Mouse (Mus musculus): ENCODE results near the gene Guk1. TPM values are rescaled to one million over a fixed set of nuclear protein-coding genes. Genes with fewer than 3 reads are reported as not detected.
A peak's percentile ranks its signal among the peaks of the same experiment; 100 is the strongest.

Guk1 gene
- polyA plus RNA-seq, 1 experiment from 2014 or later: 124 TPM

DNA sequence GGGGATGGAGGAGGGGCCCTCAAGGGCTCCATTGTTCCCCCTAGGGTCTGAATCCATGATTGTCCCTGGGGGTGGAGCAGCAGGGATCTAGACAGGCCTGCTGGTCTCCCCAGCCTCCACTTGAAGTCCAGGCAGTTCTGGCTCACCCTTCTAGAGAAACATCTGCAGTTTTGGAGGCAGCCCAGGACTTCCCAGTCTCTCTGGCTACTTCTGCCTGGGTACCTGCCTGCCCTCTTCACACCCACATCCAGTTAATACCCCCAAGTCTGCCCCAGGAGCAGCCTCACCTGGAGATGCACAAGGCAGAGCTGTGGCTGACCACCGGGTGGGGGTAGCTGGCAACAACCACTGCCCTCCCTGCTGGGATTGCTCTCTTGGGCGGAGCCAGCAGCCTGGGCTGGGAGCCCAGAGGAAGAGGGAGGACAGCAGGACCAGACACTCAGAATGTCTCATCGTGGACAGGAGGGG, 9.1 kb downstream of the Guk1 start, which contains the start of gene Gjc2:
TSS of gene Gjc2 (minus strand) at position 350 of the 468 bp plus-strand sequence.
- Histone ChIP-seq H3K27ac (no peak within 1 kb of the TSS), H3K36me3 (peaks cover 48% of the 10 kb centered on the region), H3K9me3 (no peaks in the 10 kb centered on the region), H3K4me3 (no peak within 1 kb of the TSS), H3K4me2 (no peak within 1 kb of the TSS), H3K9ac (no peak within 1 kb of the TSS), H3K27me3 (peaks cover 23% of the 10 kb centered on the region), H3K4me1 (peaks cover 3% of the 10 kb centered on the region)
- 51% methylated on average over 3 of the region's 3 CpGs for WGBS
- no peak for ATAC-seq (ENCODE audit: insufficient number of reproducible peaks, low FRiP score, low TSS enrichment, low read depth)

DNA sequence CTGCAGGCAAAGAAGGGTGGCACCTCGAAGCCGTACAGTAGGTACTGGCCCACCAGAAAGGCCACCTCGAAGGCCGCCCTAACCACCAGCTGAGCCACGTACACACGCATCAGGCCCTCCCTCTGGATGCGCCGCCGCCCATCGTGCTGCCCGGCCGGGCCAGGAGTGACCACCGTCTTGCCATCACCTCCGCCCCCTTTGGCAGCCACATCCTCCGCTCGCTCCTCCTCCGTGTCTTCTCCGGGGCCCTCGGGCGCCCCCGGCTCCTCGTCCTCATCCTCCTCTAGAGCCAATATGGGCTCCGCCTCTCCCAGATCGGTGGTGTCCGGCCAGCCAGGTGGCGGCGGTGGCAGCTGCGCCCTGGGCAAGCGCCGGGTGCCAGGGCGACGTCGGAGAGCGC, 15.1 kb downstream of the Guk1 start:
- no peak overlapping the region for H3K27ac ChIP-seq
- no peak overlapping the region for H3K9ac ChIP-seq
- peak overlapping the region; percentile 30; the same call in 1 of the 2 replicates for H3K4me2 ChIP-seq
- ATAC-seq (ENCODE audit: insufficient number of reproducible peaks, low FRiP score, low TSS enrichment, low read depth): no peak
- H3K36me3 ChIP-seq: no peaks in the 10 kb centered on the region
- peaks cover 12% of the 10 kb centered on the region for H3K4me1 ChIP-seq
- no peaks in the 10 kb centered on the region for H3K9me3 ChIP-seq
- WGBS: 7% methylated on average over 34 of the region's 34 CpGs
- peaks cover 68% of the 10 kb centered on the region for H3K27me3 ChIP-seq
- H3K4me3 ChIP-seq: peak overlapping the region; percentile 27

DNA sequence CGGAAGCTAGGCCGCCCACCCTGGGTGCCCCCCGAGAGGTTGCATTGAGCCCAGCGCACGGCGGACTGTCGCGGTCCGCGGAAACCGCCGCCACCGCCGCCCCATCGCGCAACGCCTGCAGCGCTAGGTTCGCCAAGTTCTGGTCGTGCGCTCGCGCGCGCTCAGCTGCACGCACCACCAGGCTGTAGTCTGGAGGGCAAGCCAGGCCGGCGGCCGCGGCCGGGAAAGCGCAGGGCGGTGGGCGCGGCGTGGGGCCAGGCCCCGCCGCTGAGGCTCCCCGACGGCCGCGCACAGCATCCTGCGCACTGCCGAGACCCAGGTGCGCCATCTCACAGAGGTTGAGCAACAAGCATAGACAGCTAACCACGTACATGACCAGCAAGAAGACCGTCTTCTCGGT, 15.5 kb downstream of the Guk1 start:
- Histone ChIP-seq H3K4me3 (peak overlapping the region; percentile 27), H3K9ac (no peak overlapping the region; the same call in 1 of the 2 replicates), H3K4me2 (peak overlapping the region; percentile 30), H3K4me1 (peaks cover 12% of the 10 kb centered on the region), H3K27me3 (peaks cover 68% of the 10 kb centered on the region), H3K36me3 (no peaks in the 10 kb centered on the region), H3K27ac (no peak overlapping the region), H3K9me3 (no peaks in the 10 kb centered on the region)
- 3% methylated on average over 48 of the region's 48 CpGs for WGBS
- ATAC-seq (ENCODE audit: insufficient number of reproducible peaks, low FRiP score, low TSS enrichment, low read depth): no peak

DNA sequence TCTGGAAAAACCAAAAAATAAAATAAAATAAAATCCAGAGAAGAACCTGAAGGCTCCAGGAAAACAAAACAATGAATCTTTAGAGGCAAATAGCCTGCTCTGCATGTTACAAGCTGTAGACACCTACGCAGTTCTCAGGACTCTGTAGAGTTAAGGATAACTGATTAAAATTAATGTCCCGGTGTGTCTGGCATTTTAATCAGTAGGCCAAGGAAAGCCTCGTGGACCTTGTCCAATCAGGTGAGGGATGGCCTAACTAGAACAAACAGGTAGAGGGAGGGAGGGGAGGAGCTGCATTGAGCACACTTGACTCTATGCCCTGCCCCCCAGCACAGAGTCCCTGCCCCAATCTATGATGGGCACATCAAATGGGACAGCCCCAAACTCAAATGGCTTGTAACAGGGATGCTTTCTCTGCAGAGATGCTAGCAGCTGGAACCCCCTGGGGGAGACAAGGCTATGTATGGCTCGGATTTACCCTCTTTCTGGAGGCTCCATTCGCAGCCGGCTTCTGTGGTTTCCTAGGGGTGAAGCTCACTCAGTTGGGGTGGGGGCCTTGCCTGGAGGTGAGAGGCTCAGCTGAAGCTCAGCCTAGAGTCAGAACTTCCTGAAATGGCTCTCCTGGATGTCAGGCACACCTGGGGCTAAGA, 17.7 kb downstream of the Guk1 start:
- WGBS: 55% methylated on average over 6 of the region's 6 CpGs
- H3K36me3 ChIP-seq: no peaks in the 10 kb centered on the region
- no peak overlapping the region for H3K4me3 ChIP-seq
- no peaks in the 10 kb centered on the region for H3K9me3 ChIP-seq
- H3K9ac ChIP-seq: no peak overlapping the region
- no peak overlapping the region for H3K4me2 ChIP-seq
- peaks cover 12% of the 10 kb centered on the region for H3K4me1 ChIP-seq
- peaks cover 59% of the 10 kb centered on the region for H3K27me3 ChIP-seq
- ATAC-seq (ENCODE audit: insufficient number of reproducible peaks, low FRiP score, low TSS enrichment, low read depth): no peak; the same call in 1 of the 2 replicates
- H3K27ac ChIP-seq: no peak overlapping the region

DNA sequence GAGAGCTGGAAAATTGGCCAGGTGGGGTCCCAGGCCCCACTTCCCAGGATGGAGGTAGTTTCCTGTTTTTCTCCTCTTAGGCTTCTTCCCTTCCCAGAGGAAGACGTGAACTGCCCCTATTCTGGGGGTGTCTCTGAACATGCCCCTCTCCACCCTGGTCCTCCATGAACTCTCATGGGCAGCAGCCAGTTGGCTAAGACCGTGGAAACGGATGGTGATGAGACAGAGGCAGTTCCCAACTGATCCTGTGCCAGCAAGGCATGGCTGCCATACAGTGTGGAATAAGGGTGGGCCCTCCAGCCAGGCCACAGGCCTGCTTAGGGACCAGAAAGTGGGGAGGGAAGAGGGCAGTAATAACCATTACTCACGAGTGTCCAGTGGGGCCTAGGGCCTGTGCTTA, 21.5 kb downstream of the Guk1 start:
- no peak for ATAC-seq (ENCODE audit: insufficient number of reproducible peaks, low FRiP score, low TSS enrichment, low read depth)
- no peak overlapping the region for H3K4me2 ChIP-seq
- H3K9me3 ChIP-seq: no peaks in the 10 kb centered on the region
- H3K36me3 ChIP-seq: no peaks in the 10 kb centered on the region
- WGBS: 70% methylated on average over 4 of the region's 4 CpGs
- H3K4me3 ChIP-seq: no peak overlapping the region
- H3K27me3 ChIP-seq: peaks cover 22% of the 10 kb centered on the region
- H3K27ac ChIP-seq: no peak overlapping the region
- H3K9ac ChIP-seq: no peak overlapping the region
- no peaks in the 10 kb centered on the region for H3K4me1 ChIP-seq

DNA sequence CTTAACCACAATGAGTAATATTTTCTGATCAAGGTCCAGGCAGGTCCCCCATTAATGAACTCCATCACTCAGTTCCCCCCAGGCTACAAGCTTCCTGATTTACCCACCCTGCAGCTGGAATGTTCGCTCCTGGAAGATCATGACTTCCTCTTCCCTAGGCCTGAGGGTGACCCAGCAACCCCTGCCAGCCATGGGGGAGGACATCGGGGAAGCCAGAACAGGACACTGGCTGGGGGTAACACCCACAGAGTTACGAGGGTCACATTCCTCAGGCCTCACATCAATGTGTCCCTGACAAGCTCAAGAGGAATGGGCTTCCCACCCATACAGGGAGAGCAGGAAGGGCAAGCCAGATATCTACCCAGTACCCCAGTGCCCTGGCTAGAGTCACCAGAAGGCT, 22.2 kb downstream of the Guk1 start:
- no peaks in the 10 kb centered on the region for H3K4me1 ChIP-seq
- WGBS: 47% methylated on average over 3 of the region's 3 CpGs
- no peak overlapping the region for H3K4me2 ChIP-seq
- H3K4me3 ChIP-seq: no peak overlapping the region
- no peak overlapping the region for H3K9ac ChIP-seq
- H3K27ac ChIP-seq: no peak overlapping the region
- no peak for ATAC-seq (ENCODE audit: insufficient number of reproducible peaks, low FRiP score, low TSS enrichment, low read depth)
- H3K36me3 ChIP-seq: no peaks in the 10 kb centered on the region
- no peaks in the 10 kb centered on the region for H3K9me3 ChIP-seq
- peaks cover 14% of the 10 kb centered on the region for H3K27me3 ChIP-seq

DNA sequence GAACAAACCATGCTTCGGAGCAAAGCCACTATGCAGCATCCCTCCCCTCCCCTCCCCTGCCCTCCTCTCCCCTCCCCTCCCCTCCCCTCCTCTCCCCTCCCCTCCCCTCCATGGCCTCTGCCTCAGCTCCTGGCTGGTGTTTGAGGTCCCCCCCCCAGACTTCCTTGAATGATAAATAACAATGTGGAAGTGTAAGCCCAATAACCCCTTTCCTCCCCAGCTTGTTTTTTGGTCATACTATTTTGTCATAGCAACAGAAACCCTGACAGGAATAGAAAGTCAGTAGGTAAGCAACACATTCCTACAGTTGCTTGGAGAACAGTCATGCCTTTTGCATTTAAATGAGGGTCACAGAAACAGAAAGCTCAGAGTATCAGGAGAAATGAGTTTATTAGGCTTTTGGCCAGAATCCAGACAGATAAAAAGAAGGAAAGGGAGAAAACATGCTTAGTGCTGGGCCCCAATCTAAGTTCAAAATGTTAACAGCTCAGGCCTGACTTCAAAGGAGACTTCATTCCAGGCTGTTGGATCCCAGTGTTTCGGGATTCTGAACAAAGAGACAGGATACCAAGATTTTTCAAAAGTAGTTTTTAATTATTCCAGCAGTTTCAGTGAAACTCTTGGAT, 26.3 kb downstream of the Guk1 start:
- Histone ChIP-seq H3K4me3 (no peak overlapping the region), H3K4me2 (no peak overlapping the region), H3K9ac (no peak overlapping the region), H3K9me3 (no peaks in the 10 kb centered on the region), H3K27me3 (no peaks in the 10 kb centered on the region), H3K4me1 (peaks cover 9% of the 10 kb centered on the region), H3K36me3 (no peaks in the 10 kb centered on the region), H3K27ac (no peak overlapping the region)
- WGBS: 60% methylated on average over 2 of the region's 2 CpGs
- ATAC-seq (ENCODE audit: insufficient number of reproducible peaks, low FRiP score, low TSS enrichment, low read depth): no peak

DNA sequence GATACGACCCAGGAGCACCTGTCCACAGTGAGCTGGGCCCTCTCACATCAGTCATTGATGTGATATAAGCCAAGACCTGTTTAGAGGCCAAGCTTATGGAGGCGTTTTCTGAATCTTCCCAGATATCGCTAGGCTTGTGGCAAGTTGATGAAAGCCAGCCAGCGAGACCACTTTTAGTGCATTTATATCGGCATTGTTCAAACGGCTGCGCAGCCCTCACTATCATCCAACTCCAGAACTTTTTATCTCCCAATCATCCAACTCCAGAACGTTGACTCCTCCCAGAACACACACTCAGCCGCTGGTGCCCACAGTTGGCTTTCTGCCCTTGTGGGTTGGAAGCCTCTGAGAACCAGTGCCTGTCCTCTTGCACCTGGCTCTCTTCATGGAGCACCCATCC, 27.6 kb downstream of the Guk1 start:
- H3K36me3 ChIP-seq: no peaks in the 10 kb centered on the region
- 86% methylated on average over 9 of the region's 9 CpGs for WGBS
- no peak overlapping the region for H3K4me3 ChIP-seq
- peak overlapping the region; percentile 99; the same call in 1 of the 2 replicates for H3K27ac ChIP-seq
- ATAC-seq (ENCODE audit: insufficient number of reproducible peaks, low FRiP score, low TSS enrichment, low read depth): no peak
- H3K9me3 ChIP-seq: no peaks in the 10 kb centered on the region
- H3K4me1 ChIP-seq: peaks cover 9% of the 10 kb centered on the region
- peak overlapping the region; percentile 68; the same call in 1 of the 2 replicates for H3K4me2 ChIP-seq
- H3K9ac ChIP-seq: no peak overlapping the region
- H3K27me3 ChIP-seq: no peaks in the 10 kb centered on the region

DNA sequence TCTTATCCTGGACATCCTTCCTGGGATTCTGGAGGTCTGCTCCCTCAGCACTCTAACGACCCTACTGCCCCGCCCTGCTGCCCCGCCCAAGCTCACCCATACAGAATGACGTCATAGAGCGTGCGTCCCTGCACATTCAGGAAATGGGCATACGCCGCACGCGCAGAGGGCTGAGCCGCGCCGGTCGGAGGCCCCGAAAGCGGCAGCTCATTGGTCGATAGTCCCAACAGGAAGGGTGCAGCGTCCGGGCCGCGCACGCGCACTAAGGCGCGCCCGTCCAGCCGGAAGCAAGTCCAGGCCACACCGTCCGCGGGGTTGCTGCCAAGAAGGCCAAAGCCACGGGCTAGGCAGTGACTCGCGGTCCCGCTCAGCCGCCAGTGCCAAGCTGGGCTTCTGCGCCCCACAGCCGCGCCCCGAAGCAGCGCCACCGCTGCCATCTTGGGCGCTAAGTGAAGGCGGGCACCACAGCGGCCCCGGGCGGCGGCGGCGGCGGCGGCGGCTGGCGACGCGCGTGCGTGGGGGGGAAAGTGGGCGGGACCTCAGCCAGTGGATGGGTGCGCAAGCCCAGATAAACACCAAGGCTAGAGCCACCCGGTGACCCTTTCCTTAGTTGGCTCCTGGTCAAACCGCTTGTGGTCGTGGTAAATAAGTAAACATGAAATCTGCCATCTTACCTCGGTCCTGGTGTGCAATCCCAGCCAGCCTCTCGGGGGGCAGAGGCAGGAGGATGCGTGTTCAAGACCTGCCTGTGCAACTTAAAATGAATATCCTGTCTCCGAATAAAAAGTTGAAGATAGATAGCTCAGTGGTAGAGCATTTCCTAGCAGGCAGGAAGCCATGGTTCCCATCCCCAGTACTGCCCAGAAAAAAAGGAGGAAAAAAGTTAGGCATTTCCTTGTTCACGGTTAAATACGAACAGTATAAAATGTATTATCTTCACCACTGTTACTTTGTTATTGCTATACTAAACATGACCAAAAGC, 28.5 kb downstream of the Guk1 start, which contains the start of gene Iba57:
TSS of gene Iba57 (minus strand) at position 485 of the 982 bp plus-strand sequence.
- Histone ChIP-seq H3K4me1 (peaks cover 9% of the 10 kb centered on the region), H3K4me2 (peak within 1 kb of the TSS; percentile 68), H3K27ac (peak within 1 kb of the TSS; percentile 99), H3K27me3 (no peaks in the 10 kb centered on the region), H3K4me3 (peak within 1 kb of the TSS; percentile 66), H3K9me3 (no peaks in the 10 kb centered on the region), H3K36me3 (peaks cover 2% of the 10 kb centered on the region), H3K9ac (peak within 1 kb of the TSS; percentile 79)
- WGBS: 2% methylated on average over 68 of the region's 68 CpGs
- peak; percentile 97 for ATAC-seq (ENCODE audit: insufficient number of reproducible peaks, low FRiP score, low TSS enrichment, low read depth)

DNA sequence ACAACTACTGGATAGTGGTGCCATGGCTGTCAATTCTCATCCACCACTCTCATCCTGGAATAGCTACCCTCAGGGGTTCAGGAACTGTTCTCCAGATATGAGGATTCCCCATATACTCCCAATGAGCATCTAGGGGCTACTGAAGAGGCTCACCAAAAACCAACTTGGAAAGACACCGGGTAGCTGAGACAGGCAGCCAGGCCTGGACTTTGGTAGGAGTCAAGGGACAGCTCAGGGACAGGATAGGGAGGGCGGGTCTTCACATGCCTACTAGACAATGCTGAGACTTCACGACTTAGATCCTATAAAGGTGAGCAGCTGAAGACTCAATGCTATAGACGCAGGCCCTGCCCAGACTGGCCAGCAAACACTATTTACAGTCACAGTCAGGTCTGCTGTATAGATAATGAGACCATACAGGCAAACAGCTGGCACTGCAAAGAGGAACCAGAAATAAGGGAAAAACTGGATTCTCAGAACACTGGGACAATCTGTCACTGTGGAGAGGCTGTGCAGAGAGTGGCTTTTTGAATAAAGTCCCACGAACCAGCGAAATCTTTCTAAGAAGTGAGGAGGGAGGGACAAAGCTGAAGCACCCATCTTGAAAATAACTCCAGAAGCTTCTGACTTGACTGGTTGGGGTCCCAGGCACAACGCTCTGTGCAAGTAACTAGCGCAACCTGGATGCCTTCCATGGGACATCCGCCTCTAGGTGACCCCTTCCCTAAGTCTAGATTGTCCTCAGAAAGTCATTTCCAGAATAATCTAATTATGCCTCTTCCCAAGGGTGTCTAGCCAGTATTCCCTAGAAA, 29.4 kb downstream of the Guk1 start:
- Histone ChIP-seq H3K4me3 (peak overlapping the region; percentile 66), H3K36me3 (peaks cover 11% of the 10 kb centered on the region), H3K27ac (peak overlapping the region; percentile 99), H3K9ac (peak overlapping the region; percentile 11; the same call in 1 of the 2 replicates), H3K4me1 (peaks cover 9% of the 10 kb centered on the region), H3K27me3 (no peaks in the 10 kb centered on the region), H3K9me3 (no peaks in the 10 kb centered on the region), H3K4me2 (peak overlapping the region; percentile 68)
- ATAC-seq (ENCODE audit: insufficient number of reproducible peaks, low FRiP score, low TSS enrichment, low read depth): no peak
- WGBS: 56% methylated on average over 9 of the region's 9 CpGs

DNA sequence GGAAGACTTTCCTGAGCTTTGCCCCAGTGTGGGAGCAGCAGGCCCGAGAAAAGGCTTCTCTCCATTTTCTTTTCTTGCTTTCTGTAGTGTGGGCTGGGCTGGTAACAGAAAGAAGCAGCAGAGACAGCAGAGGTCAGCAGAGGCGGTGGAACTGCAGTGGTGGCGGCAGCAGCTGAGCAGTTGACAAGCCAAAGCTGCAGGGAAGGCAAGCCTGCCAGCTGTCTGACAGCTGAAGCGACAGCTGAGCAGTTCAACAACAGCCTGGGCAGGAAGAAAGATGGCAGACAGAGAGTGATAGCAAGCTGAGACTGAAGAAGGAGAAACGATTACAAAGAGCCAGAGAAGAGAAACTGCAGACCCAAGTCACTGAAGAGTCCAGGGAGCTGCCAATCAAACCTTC, 30.6 kb downstream of the Guk1 start:
- WGBS: 73% methylated on average over 5 of the region's 5 CpGs
- no peaks in the 10 kb centered on the region for H3K27me3 ChIP-seq

More for the DNA sequence above, 30.6 kb downstream of the Guk1 start:
- Histone ChIP-seq H3K4me3 (no peak overlapping the region), H3K27ac (0 out of 2 replicates have a peak overlapping the region, but pooled peaks have one; percentile 27), H3K4me1 (peaks cover 9% of the 10 kb centered on the region), H3K4me2 (no peak overlapping the region), H3K9ac (no peak overlapping the region), H3K36me3 (peaks cover 22% of the 10 kb centered on the region), H3K9me3 (no peaks in the 10 kb centered on the region)
- no peak for ATAC-seq (ENCODE audit: insufficient number of reproducible peaks, low FRiP score, low TSS enrichment, low read depth)
